Mouse (Mus musculus): Measurements from ENCODE around the gene Mul1. TPM values are rescaled to one million over a fixed set of nuclear protein-coding genes. Genes with fewer than 3 reads are reported as not detected.

Mul1 gene
- total RNA-seq, 2 experiments from 2014 or later: 68.1 to 79.0 TPM

Other genes starting within 250 kb of the Mul1 start
- gene Hp1bp3, start 218.4 kb upstream of the Mul1 start, total RNA-seq (2021): 10 to 100 TPM; 80.9 to 81.8 TPM
- under 1 TPM in 1 of 2 experiments, not detected in 1; 0.25 TPM for gene Sh2d5, start 184.3 kb upstream of the Mul1 start, total RNA-seq (2021)
- gene Kif17, start 184.2 kb upstream of the Mul1 start, total RNA-seq (2021): under 1 TPM; 0.13 to 0.22 TPM
- gene Ddost, start 129.9 kb upstream of the Mul1 start, total RNA-seq (2021): 10 to 100 TPM; 63.6 to 68.4 TPM
- 100 to 1,000 TPM; 560 to 591 TPM for gene Pink1, start 108.4 kb upstream of the Mul1 start, total RNA-seq (2021)
- 1 to 10 TPM; 1.3 to 1.8 TPM for gene Cda, start 66.7 kb upstream of the Mul1 start, total RNA-seq (2021)
- gene Fam43b, start 38.1 kb upstream of the Mul1 start, total RNA-seq (2021): under 1 TPM in 1 of 2 experiments, not detected in 1; 0.11 TPM
- gene Camk2n1, start 19.6 kb downstream of the Mul1 start, total RNA-seq (2021): 10 to 100 TPM in 1 of 2 experiments, 1 to 10 TPM in 1; 9.6 to 11.2 TPM
- gene Vwa5b1, start 201.2 kb downstream of the Mul1 start, total RNA-seq (2021): not detected

All from heart, postnatal 25 days (tissue).